Mouse (Mus musculus) Patski (cell line): ENCODE measurements around the gene Morn5. TPM values are rescaled to one million over a fixed set of nuclear protein-coding genes. Genes with fewer than 3 reads are reported as not detected.

Experiments used
- ATAC-seq: fragments of 100-300 bp; one replicate; pipeline ENCODE4 v1.8.0; 2021
- CTCF ChIA-PET: fragments of 350-600 bp; sonication (Branson Sonifier 250); formaldehyde crosslinking; loops from one replicate; lab custom pipeline; 2022; ENCODE audit warnings: inconsistent platforms; lab: Charles Lee
- POLR2A ChIA-PET: fragments of 350-600 bp; sonication (Branson Sonifier 250); formaldehyde crosslinking; loops from one replicate; lab custom pipeline; 2022; ENCODE audit warnings: antibody characterized with exemption, inconsistent platforms; lab: Charles Lee
- DNase-seq: peaks from one replicate; pipeline ENCODE4 v3.0.0-alpha.2; 2011; ENCODE audit warnings: low read depth, low spot score
- H3K27me3 ChIP-seq: fragments of 371-371 bp; one replicate; pipeline ENCODE4 v1.5.1; 2021
- CTCF ChIP-seq: fragments of 100-300 bp; IDR thresholded peaks from one replicate; pipeline ENCODE4 v1.5.1; 2021
- in situ Hi-C: fragments of 300-500 bp; cut with MboI; formaldehyde crosslinking; loops from 3 replicates; pipeline ENCODE4 v1.11.1; 2018; ENCODE audit warnings: low pct_unique_long_range_greater_than_20kb, mixed read lengths
- polyA plus RNA-seq: library from polyadenylated mRNA; unstranded; gene quantifications from one replicate; pipeline ENCODE4 v1.2.3, GENCODE M21; 2021

Morn5 gene
- polyA plus RNA-seq, 1 experiment from 2014 or later, result 5.5 TPM

GRCm38 (mm10) chr2:36023291-36023690, 26.0 kb upstream of the Morn5 start:
- in situ Hi-C loops, result no loop called here
- no peaks in the 10 kb centered on the region for H3K27me3 ChIP-seq
- no peak for ATAC-seq
- TF ChIP-seq CTCF, result no peak
- POLR2A ChIA-PET, result no interaction called here
- no peak for DNase-seq
- CTCF ChIA-PET, result interaction anchor here (1.0 to 2.9 kb wide), 5 partner anchors 10 to 189 kb away, joined by 3 to 13 read pairs (median 6); no protein-coding TSS in a partner anchor

- DNase-seq, result no peak
- no peaks in the 10 kb centered on the region for H3K27me3 ChIP-seq
- TF ChIP-seq CTCF, result no peak
- in situ Hi-C loops, result no loop called here
- ChIA-PET POLR2A (no interaction called here), CTCF (no interaction called here)
- ATAC-seq, result no peak
Observed at GRCm38 (mm10) chr2:36032884-36033283, 16.4 kb upstream of the Morn5 start.

DNA sequence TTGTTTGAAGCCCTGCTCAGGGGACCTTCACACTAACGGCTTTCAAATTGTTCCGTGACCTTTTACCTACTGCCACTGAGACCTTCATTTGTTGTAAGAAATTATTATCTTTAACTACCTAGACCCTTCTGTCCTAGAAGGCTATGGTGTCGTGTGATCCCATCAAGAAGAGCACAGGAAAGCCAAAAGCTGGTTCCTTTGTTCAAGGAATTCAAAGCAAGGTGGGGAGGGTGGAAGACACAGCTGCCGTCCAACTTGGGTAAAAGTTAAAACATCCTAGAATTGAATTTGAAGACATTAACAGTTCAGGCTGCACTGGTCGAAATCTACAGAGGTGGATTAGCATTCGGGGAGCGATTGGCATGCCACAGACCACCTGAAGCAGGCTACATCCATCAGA, 15.3 kb upstream of the Morn5 start:
- TF ChIP-seq CTCF, result no peak
- no peaks in the 10 kb centered on the region for H3K27me3 ChIP-seq
- CTCF ChIA-PET, result no interaction called here
- ATAC-seq (no peak), DNase-seq (no peak)
- POLR2A ChIA-PET, result no interaction called here
- in situ Hi-C loops, result no loop called here

DNA sequence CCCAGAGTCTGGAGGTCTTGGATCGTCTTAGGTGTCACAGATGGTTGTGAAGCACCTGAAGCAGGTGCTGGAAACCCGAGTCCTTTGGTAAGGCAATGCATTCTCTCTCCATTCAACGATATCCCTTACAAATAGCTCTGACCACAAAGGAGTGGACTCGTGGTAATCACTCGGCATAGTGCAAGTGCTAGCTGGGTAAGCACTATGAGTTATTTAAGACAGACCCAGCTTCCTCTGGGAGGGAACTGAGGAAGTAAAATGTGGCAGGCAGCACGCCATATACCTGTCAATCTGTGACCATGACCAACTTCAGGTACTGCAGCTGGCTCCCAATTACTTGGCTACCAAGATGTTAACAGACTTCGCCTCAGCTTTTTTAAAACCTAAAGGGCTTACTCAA, 14.4 kb upstream of the Morn5 start:
- no peaks in the 10 kb centered on the region for H3K27me3 ChIP-seq
- ChIA-PET POLR2A (interaction anchor here (0.6 kb wide), 1 partner anchor 134 kb away, joined by 4 read pairs; no protein-coding TSS in a partner anchor), CTCF (interaction anchor here (1.0 to 2.4 kb wide), 3 partner anchors 12 to 51 kb away, joined by 3 to 7 read pairs (median 5); no protein-coding TSS in a partner anchor)
- ATAC-seq (no peak), DNase-seq (no peak)
- in situ Hi-C loops, result no loop called here
- no peak for TF ChIP-seq CTCF

GRCm38 (mm10) chr2:36035413-36036081, 13.7 kb upstream of the Morn5 start:
- in situ Hi-C loops, result no loop called here
- no peak for ATAC-seq
- ChIA-PET POLR2A (interaction anchor here (0.6 to 1.0 kb wide), 2 partner anchors 15 to 135 kb away, joined by 4 read pairs; no protein-coding TSS in a partner anchor), CTCF (interaction anchor here (1.0 to 2.4 kb wide), 3 partner anchors 12 to 52 kb away, joined by 3 to 7 read pairs (median 5); no protein-coding TSS in a partner anchor)
- TF ChIP-seq CTCF, result no peak
- DNase-seq, result no peak
- H3K27me3 ChIP-seq, result no peaks in the 10 kb centered on the region

- DNase-seq, result no peak
- ChIA-PET POLR2A (no interaction called here), CTCF (no interaction called here)
- no peak for ATAC-seq
- in situ Hi-C loops, result no loop called here
- no peak for TF ChIP-seq CTCF
- no peaks in the 10 kb centered on the region for H3K27me3 ChIP-seq
Observed at GRCm38 (mm10) chr2:36039297-36039985, 9.8 kb upstream of the Morn5 start.

- CTCF ChIA-PET, result interaction anchor here (1.4 kb wide), 1 partner anchor 32 kb away, joined by 4 read pairs; no protein-coding TSS in a partner anchor
- DNase-seq, result no peak
- H3K27me3 ChIP-seq, result no peaks in the 10 kb centered on the region
- TF ChIP-seq CTCF, result no peak
- no peak for ATAC-seq
- in situ Hi-C loops, result no loop called here
- POLR2A ChIA-PET, result no interaction called here
Observed at GRCm38 (mm10) chr2:36040872-36041271, 8.4 kb upstream of the Morn5 start.

DNA sequence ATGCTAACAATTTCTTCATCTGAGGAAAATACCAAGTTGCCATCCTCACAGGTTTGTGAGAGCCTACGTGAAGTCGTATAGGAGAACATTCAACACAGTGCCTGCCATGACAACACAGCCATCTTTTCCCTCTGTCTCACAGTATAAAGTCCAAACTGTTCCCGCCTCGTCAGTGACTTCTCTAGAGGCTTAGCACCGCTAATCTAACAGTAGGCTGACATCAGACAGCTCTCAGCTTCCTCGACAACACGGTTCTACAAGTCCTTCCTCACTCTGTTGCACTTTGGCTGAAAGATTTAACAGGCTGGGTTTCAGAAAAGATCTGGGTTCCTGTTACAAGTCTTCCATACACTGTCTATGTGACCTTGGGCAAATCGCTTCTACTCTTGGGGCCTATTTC, 1.1 kb upstream of the Morn5 start:
- POLR2A ChIA-PET, result interaction anchor here (0.6 kb wide), 1 partner anchor 10 kb away, joined by 4 read pairs; no protein-coding TSS in a partner anchor
- ATAC-seq (no peak), DNase-seq (no peak)
- CTCF ChIA-PET, result no interaction called here
- H3K27me3 ChIP-seq, result no peaks in the 10 kb centered on the region
- in situ Hi-C loops, result no loop called here
- no peak for TF ChIP-seq CTCF

GRCm38 (mm10) chr2:36049567-36049954, 303 bp downstream of the Morn5 start:
- no peak for TF ChIP-seq CTCF
- no peaks in the 10 kb centered on the region for H3K27me3 ChIP-seq
- no peak for ATAC-seq
- ChIA-PET CTCF (interaction anchor here (1.1 kb wide), 1 partner anchor 66 kb away, joined by 3 read pairs; no protein-coding TSS in a partner anchor), POLR2A (no interaction called here)
- DNase-seq, result no peak
- in situ Hi-C loops, result no loop called here

DNA sequence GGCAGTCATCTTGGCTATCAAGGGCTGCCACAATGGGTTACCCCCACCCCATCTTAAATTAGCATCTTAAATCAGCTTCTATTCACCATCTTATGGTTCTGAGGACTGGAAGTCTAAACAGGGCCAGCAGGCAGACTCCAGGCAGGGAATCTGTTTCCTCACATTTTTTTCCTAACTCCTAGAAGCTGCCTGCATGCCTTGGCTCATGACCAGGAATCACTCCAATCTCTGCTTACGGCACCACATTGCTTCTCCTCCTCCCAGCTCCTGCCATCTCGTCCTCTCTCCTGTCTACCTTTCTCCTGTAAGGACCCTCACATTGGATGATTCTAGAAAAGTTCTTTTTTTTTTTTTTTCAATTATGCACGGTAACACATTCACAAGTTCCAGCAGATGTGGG, 4.0 kb downstream of the Morn5 start:
- in situ Hi-C loops, result loop anchor here (5.0 kb wide), 1 partner anchor 34 kb away; no protein-coding TSS in a partner anchor
- no peaks in the 10 kb centered on the region for H3K27me3 ChIP-seq
- no peak for TF ChIP-seq CTCF
- CTCF ChIA-PET, result interaction anchor here (1.6 kb wide), 1 partner anchor 10 kb away, joined by 4 read pairs; no protein-coding TSS in a partner anchor
- DNase-seq, result no peak
- POLR2A ChIA-PET, result no interaction called here
- no peak for ATAC-seq

DNA sequence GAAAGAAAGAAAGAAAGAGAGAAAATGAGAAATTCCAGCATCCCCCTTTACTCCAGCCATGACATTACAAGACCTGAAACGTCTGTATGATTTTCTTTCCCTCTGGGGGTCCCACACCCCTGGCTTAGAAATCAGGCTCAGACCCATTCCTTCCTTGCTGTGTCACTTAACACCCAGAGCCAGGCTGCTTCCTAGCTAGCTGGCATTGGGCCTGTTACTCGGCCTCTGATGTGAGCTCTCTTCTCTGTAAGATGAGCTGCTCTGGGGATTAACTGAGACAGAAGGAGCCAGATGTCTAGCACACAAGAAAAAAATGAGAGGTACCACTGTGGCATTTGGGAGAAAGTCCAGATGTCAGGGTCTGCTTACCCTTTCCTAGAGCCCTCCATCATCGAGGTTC, 7.0 kb downstream of the Morn5 start:
- POLR2A ChIA-PET, result no interaction called here
- no peak for DNase-seq
- H3K27me3 ChIP-seq, result no peaks in the 10 kb centered on the region
- in situ Hi-C loops, result no loop called here
- no peak for TF ChIP-seq CTCF
- ATAC-seq, result no peak
- CTCF ChIA-PET, result no interaction called here
